Mouse (Mus musculus) spleen, adult 2 months (tissue): Measurements from ENCODE around the gene Bend6. TPM values are rescaled to one million over a fixed set of nuclear protein-coding genes. Genes with fewer than 3 reads are reported as not detected.

Experiments used
- DNase-seq, 2 experiments: peaks; one replicate each; pipeline versions ENCODE4 v3.0.0 to v3.0.0-alpha.2; 2012 to 2021; ENCODE audit warnings: low spot score in 2 of 2, low read depth in 1 of 2
- H3K27ac ChIP-seq: fragments of 200-500 bp; 2 replicates; pipeline ENCODE4 v1.5.1; 2012; ENCODE audit warnings: low read length, inconsistent platforms; ENCODE audit not compliant: insufficient read depth
- H3K27me3 ChIP-seq: fragments of 200-500 bp; 2 replicates; pipeline ENCODE4 v1.6.1; 2012; ENCODE audit warnings: mild to moderate bottlenecking, moderate library complexity, low read length, inconsistent platforms; ENCODE audit not compliant: control insufficient read depth, insufficient read depth
- H3K36me3 ChIP-seq: fragments of 200-500 bp; 2 replicates; pipeline ENCODE4 v1.6.1; 2012; ENCODE audit warnings: mild to moderate bottlenecking, low read length, inconsistent platforms; ENCODE audit not compliant: control insufficient read depth, insufficient read depth
- H3K4me1 ChIP-seq: fragments of 200-500 bp; 2 replicates; pipeline ENCODE4 v1.6.1; 2011; ENCODE audit warnings: inconsistent platforms; ENCODE audit not compliant: control insufficient read depth, insufficient read depth, insufficient read length
- H3K4me3 ChIP-seq: fragments of 200-500 bp; 2 replicates; pipeline ENCODE4 v1.5.1; 2011; ENCODE audit warnings: mild to moderate bottlenecking, inconsistent platforms; ENCODE audit not compliant: insufficient read depth, insufficient read length; ENCODE audit errors: extremely low read depth
- CTCF ChIP-seq: fragments of 200-500 bp; IDR thresholded peaks from 2 replicates; pipeline ENCODE4 v1.5.1; 2011; ENCODE audit warnings: mild to moderate bottlenecking, inconsistent platforms; ENCODE audit not compliant: insufficient read depth, insufficient read length, insufficient replicate concordance; ENCODE audit errors: extremely low read depth
- POLR2A ChIP-seq: fragments of 200-500 bp; IDR thresholded peaks from 2 replicates; pipeline ENCODE4 v1.6.1; 2011; ENCODE audit warnings: low read depth, low read length, inconsistent platforms
- WGBS: fragments of 180-500 bp; shearing (Covaris S2); methylation state at CpG from one replicate; pipeline ENCODE4 v1.1.7; 2018; 5-methylcytosine and 5-hydroxymethylcytosine counted together
- polyA plus RNA-seq: library from polyadenylated mRNA; depleted of rRNA; stranded (reverse); fragments of >200 nt; gene quantifications from 2 replicates; pipeline ENCODE4 v1.2.3, GENCODE M21; 2012

Bend6 gene
- polyA plus RNA-seq, 1 experiment: 0.43 TPM

GRCm38 (mm10) chr1:33908191-33908962 is 761 bp upstream of the Bend6 start, which contains the start of gene Dst:
Gene Dst, plus strand, starts transcription at chr1:33908225.
- TF ChIP-seq POLR2A (no peak), CTCF (no peak)
- H3K4me1 ChIP-seq: peaks cover 5% of the 10 kb centered on the region; the same call in 1 of the 2 replicates
- no peaks in the 10 kb centered on the region for H3K36me3 ChIP-seq
- DNase-seq: no peak
- H3K27me3 ChIP-seq: peaks cover 14% of the 10 kb centered on the region
- 8% methylated on average over 37 of the region's 44 CpGs for whole genome bisulfite sequencing
- no peak within 1 kb of the TSS for H3K27ac ChIP-seq
- H3K4me3 ChIP-seq: peak within 1 kb of the TSS; percentile 51

DNA sequence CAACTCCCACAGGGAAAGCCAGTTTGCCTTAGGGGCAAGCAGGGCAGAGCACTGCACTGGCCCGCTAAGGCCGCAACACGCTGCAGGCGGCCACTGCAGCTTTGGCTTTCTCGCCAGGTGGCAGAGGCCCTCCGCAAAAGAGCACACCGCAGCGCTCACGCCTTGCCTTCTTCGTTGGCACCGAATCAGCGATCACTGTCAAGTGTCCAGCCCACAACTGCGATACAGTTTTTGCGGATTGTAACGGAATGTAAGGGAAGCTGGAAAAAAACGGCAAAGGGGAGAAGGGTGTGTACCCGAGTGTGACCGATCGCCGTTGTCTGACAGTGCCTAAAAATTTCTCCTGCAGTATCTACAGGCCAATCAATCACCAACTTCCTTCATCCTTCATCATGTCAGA is 689 bp downstream of the Bend6 start:
- DNase-seq: no peak
- 4% methylated on average over 20 of the region's 20 CpGs for WGBS
- Histone ChIP-seq H3K4me1 (peaks cover 5% of the 10 kb centered on the region; the same call in 1 of the 2 replicates), H3K27ac (no peak overlapping the region), H3K36me3 (no peaks in the 10 kb centered on the region), H3K4me3 (peak overlapping the region; percentile 13; the same call in 1 of the 2 replicates), H3K27me3 (peaks cover 14% of the 10 kb centered on the region)
- no peak for TF ChIP-seq CTCF
- TF ChIP-seq POLR2A: no peak

DNA sequence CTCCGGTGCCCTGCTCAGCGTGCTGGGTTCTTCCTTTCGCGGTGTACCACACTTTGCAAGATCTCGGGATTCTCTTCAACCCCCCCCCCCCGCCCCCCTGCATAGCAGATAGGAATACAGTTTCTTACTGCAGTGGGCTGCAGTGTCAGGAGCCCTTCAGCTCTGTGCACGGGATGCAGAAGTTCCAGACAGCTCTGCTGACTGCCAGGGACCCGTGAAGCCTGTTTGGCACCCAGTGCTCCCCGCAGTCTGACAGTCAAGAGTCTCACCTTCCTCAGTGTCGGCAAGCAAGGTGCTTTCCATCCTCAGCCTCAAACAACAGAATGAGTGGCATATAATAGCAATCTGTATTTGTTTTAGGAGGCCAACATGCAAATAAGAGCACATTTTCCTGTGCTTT is 1.4 kb downstream of the Bend6 start:
- Histone ChIP-seq H3K27ac (no peak overlapping the region), H3K27me3 (peaks cover 14% of the 10 kb centered on the region), H3K36me3 (no peaks in the 10 kb centered on the region), H3K4me1 (peaks cover 5% of the 10 kb centered on the region; the same call in 1 of the 2 replicates), H3K4me3 (no peak overlapping the region)
- WGBS: 34% methylated on average over 10 of the region's 10 CpGs
- TF ChIP-seq POLR2A (no peak), CTCF (no peak)
- DNase-seq: no peak

GRCm38 (mm10) chr1:33903587-33903986 is 4.0 kb downstream of the Bend6 start:
- Histone ChIP-seq H3K27ac (no peak overlapping the region), H3K4me3 (no peak overlapping the region), H3K36me3 (no peaks in the 10 kb centered on the region), H3K27me3 (peaks cover 12% of the 10 kb centered on the region), H3K4me1 (peaks cover 5% of the 10 kb centered on the region; the same call in 1 of the 2 replicates)
- no peak for TF ChIP-seq POLR2A
- no peak for TF ChIP-seq CTCF
- WGBS: 14% methylated on average over 9 of the region's 9 CpGs
- no peak for DNase-seq

- 67% methylated on average over 8 of the region's 8 CpGs for WGBS
- TF ChIP-seq CTCF (no peak), POLR2A (no peak)
- H3K36me3 ChIP-seq: no peaks in the 10 kb centered on the region
- no peaks in the 10 kb centered on the region for H3K27me3 ChIP-seq
- DNase-seq: no peak
- H3K27ac ChIP-seq: no peak overlapping the region
- H3K4me1 ChIP-seq: no peaks in the 10 kb centered on the region
- H3K4me3 ChIP-seq: no peak overlapping the region
Observed at GRCm38 (mm10) chr1:33900175-33900574, 7.4 kb downstream of the Bend6 start.

GRCm38 (mm10) chr1:33898373-33898772 is 9.2 kb downstream of the Bend6 start:
- no peak overlapping the region for H3K4me3 ChIP-seq
- no peaks in the 10 kb centered on the region for H3K4me1 ChIP-seq
- 71% methylated on average over 6 of the region's 6 CpGs for WGBS
- no peak overlapping the region for H3K27ac ChIP-seq
- H3K36me3 ChIP-seq: no peaks in the 10 kb centered on the region
- no peak for DNase-seq
- TF ChIP-seq CTCF: no peak
- TF ChIP-seq POLR2A: no peak
- no peaks in the 10 kb centered on the region for H3K27me3 ChIP-seq

GRCm38 (mm10) chr1:33897426-33897825 is 10.2 kb downstream of the Bend6 start:
- Histone ChIP-seq H3K36me3 (no peaks in the 10 kb centered on the region), H3K27me3 (no peaks in the 10 kb centered on the region), H3K27ac (no peak overlapping the region), H3K4me1 (no peaks in the 10 kb centered on the region), H3K4me3 (no peak overlapping the region)
- no peak for DNase-seq
- 90% methylated on average over 11 of the region's 11 CpGs for WGBS
- TF ChIP-seq POLR2A (no peak), CTCF (no peak)
